Mouse (Mus musculus) Patski (cell line): ENCODE measurements around the gene Ulk1. TPM values are rescaled to one million over a fixed set of nuclear protein-coding genes. Genes with fewer than 3 reads are reported as not detected.
A peak's percentile ranks its signal among the peaks of the same experiment; 100 is the strongest.
"Not testable (repeated sequence)": the region's sequence is repeated elsewhere in the genome, so short reads cannot be mapped to it uniquely, and the experiment has no call there.

Experiments used
- ATAC-seq: fragments of 100-300 bp; one replicate; pipeline ENCODE4 v1.8.0; 2021
- CTCF ChIA-PET: fragments of 350-600 bp; sonication (Branson Sonifier 250); formaldehyde crosslinking; loops from one replicate; lab custom pipeline; 2022; ENCODE audit warnings: inconsistent platforms; lab: Charles Lee
- POLR2A ChIA-PET: fragments of 350-600 bp; sonication (Branson Sonifier 250); formaldehyde crosslinking; loops from one replicate; lab custom pipeline; 2022; ENCODE audit warnings: antibody characterized with exemption, inconsistent platforms; lab: Charles Lee
- DNase-seq: peaks from one replicate; pipeline ENCODE4 v3.0.0-alpha.2; 2011; ENCODE audit warnings: low read depth, low spot score
- H3K27me3 ChIP-seq: fragments of 371-371 bp; one replicate; pipeline ENCODE4 v1.5.1; 2021
- CTCF ChIP-seq: fragments of 100-300 bp; IDR thresholded peaks from one replicate; pipeline ENCODE4 v1.5.1; 2021
- in situ Hi-C: fragments of 300-500 bp; cut with MboI; formaldehyde crosslinking; loops from 3 replicates; pipeline ENCODE4 v1.11.1; 2018; ENCODE audit warnings: low pct_unique_long_range_greater_than_20kb, mixed read lengths
- polyA plus RNA-seq: library from polyadenylated mRNA; unstranded; gene quantifications from one replicate; pipeline ENCODE4 v1.2.3, GENCODE M21; 2021

Gene Ulk1
- 63.7 TPM for polyA plus RNA-seq

GRCm38 (mm10) chr5:110809667-110810325 is at the start of gene Ulk1:
Gene Ulk1 (minus strand): TSS chr5:110810097.
- ATAC-seq (peak; percentile 94), DNase-seq (peak; percentile 98)
- no peaks in the 10 kb centered on the region for H3K27me3 ChIP-seq
- ChIA-PET POLR2A (no interaction called here), CTCF (interaction anchor here (1.3 to 2.1 kb wide), 3 partner anchors 11 to 29 kb away, joined by 3 to 7 read pairs (median 5); no protein-coding TSS in a partner anchor)
- no peak for TF ChIP-seq CTCF
- in situ Hi-C loops, result no loop called here

- no peak for TF ChIP-seq CTCF
- ATAC-seq, result no peak
- in situ Hi-C loops, result no loop called here
- no peak for DNase-seq
- CTCF ChIA-PET, result no interaction called here
- POLR2A ChIA-PET, result no interaction called here
- no peaks in the 10 kb centered on the region for H3K27me3 ChIP-seq
These were observed 49.2 kb upstream of the Ulk1 start for GRCm38 (mm10) chr5:110859013-110859650.

DNA sequence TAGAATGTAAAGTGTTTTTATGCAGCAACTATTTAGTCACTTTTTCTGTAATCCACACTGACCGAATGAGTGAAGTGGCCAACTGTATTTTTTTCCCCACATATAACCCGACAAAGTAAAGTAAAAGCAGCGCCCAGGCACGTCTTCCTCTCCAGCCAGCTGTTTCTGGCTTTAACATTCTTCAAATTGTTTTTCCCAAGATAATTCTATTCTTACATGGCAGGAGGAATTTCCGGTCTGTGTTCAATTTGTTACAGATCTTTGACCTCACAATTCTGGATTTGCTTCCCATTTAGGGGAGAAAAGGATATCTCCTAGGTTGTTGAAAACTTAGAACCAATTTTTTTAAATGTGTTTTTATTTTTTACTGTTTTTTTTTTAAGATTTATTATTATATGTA is 47.2 kb upstream of the Ulk1 start:
- ATAC-seq (no peak), DNase-seq (no peak)
- ChIA-PET POLR2A (no interaction called here), CTCF (no interaction called here)
- H3K27me3 ChIP-seq, result no peaks in the 10 kb centered on the region
- no peak for TF ChIP-seq CTCF
- in situ Hi-C loops, result no loop called here

GRCm38 (mm10) chr5:110852990-110853389 is 43.1 kb upstream of the Ulk1 start:
- ATAC-seq (no peak), DNase-seq (no peak)
- H3K27me3 ChIP-seq, result no peaks in the 10 kb centered on the region
- ChIA-PET POLR2A (no interaction called here), CTCF (no interaction called here)
- peak; percentile 66 for TF ChIP-seq CTCF
- in situ Hi-C loops, result no loop called here

GRCm38 (mm10) chr5:110841046-110841862 is 31.4 kb upstream of the Ulk1 start:
- DNase-seq (no peak), ATAC-seq (no peak)
- CTCF ChIA-PET, result interaction anchor here (0.8 to 1.9 kb wide), 12 partner anchors 9 to 500 kb away, joined by 3 to 8 read pairs (median 3); no protein-coding TSS in a partner anchor
- peak; percentile 40 for TF ChIP-seq CTCF
- in situ Hi-C loops, result loop anchor here (5.0 kb wide), 2 partner anchors 59 to 426 kb away; partner anchors contain the start of gene Pus1
- H3K27me3 ChIP-seq, result no peaks in the 10 kb centered on the region
- POLR2A ChIA-PET, result no interaction called here

- CTCF ChIA-PET, result interaction anchor here (0.8 to 1.9 kb wide), 11 partner anchors 10 to 501 kb away, joined by 3 to 8 read pairs (median 3); no protein-coding TSS in a partner anchor
- peak; percentile 86 for TF ChIP-seq CTCF
These were observed 30.6 kb upstream of the Ulk1 start for GRCm38 (mm10) chr5:110840465-110840864.

DNA sequence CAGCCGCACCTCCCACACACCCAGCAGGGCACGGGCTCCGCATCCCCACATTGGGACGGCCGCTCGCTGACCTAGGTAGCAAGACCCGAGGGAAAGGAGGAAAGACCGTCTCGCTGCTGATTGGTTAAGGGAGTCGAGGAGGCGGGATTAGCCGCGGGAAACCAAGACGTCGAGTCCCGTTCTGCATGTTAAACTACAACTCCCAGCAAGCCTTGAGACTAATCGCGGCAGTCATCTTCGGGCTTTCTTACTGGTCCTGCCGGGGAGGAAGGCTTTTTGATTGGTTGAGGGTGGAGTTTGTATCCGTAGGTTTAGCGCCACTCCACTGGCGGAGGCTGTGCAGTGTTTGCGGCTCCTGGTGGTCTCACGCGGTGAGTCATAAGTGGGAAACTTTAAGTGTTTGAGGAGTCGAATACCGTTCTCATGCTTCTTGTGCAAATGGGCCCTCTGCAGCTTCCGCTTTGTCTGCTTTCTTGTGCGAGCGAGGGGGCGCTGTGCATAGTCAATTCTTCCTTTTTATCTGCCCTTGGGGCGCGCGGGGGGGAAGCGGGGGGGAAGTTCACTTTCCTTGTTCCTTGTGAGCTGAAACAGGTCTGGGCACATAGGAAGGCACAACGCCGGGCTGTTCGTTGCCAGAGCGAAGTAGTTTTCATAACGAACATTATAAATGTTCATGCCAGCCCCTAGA is 29.9 kb upstream of the Ulk1 start, which contains the start of the genes Hscb and Chek2:
Hscb (minus strand) TSS at position 100 of the 688 bp plus-strand sequence.
Chek2 (plus strand) TSS at position 302 of the 688 bp plus-strand sequence.
- POLR2A ChIA-PET, result interaction anchor here (0.6 to 0.7 kb wide), 3 partner anchors 93 to 260 kb away, joined by 4 to 5 read pairs (median 5); no protein-coding TSS in a partner anchor
- H3K27me3 ChIP-seq, result no peaks in the 10 kb centered on the region
- peak; percentile 69 for TF ChIP-seq CTCF
- ATAC-seq (peak; percentile 98), DNase-seq (peak; percentile 98)
- in situ Hi-C loops, result loop anchor here (5.0 kb wide), 2 partner anchors 58 to 427 kb away; partner anchors contain the start of gene Pus1
- CTCF ChIA-PET, result interaction anchor here (1.1 to 1.9 kb wide), 5 partner anchors 11 to 434 kb away, joined by 3 to 8 read pairs (median 3); no protein-coding TSS in a partner anchor

More at GRCm38 (mm10) chr5:110840465-110840864, 30.6 kb upstream of the Ulk1 start:
- no peaks in the 10 kb centered on the region for H3K27me3 ChIP-seq
- in situ Hi-C loops, result loop anchor here (5.0 kb wide), 2 partner anchors 58 to 427 kb away; partner anchors contain the start of gene Pus1
- DNase-seq, result no peak
- POLR2A ChIA-PET, result interaction anchor here (0.6 kb wide), 1 partner anchor 259 kb away, joined by 5 read pairs; no protein-coding TSS in a partner anchor
- no peak for ATAC-seq

GRCm38 (mm10) chr5:110839038-110839677 is 29.3 kb upstream of the Ulk1 start:
- peak; percentile 18 for ATAC-seq
- CTCF ChIA-PET, result interaction anchor here (1.0 to 1.9 kb wide), 2 partner anchors 11 to 29 kb away, joined by 3 to 8 read pairs; partner anchors contain the start of gene Ulk1
- POLR2A ChIA-PET, result interaction anchor here (0.6 to 0.7 kb wide), 2 partner anchors 94 to 128 kb away, joined by 4 to 5 read pairs; no protein-coding TSS in a partner anchor
- TF ChIP-seq CTCF, result no peak
- H3K27me3 ChIP-seq, result no peaks in the 10 kb centered on the region
- DNase-seq, result no peak
- in situ Hi-C loops, result no loop called here

- DNase-seq, H3K27me3 ChIP-seq, POLR2A ChIA-PET, ATAC-seq, in situ Hi-C loops, CTCF ChIA-PET: not testable (repeated sequence)
These were observed 28.1 kb upstream of the Ulk1 start for GRCm38 (mm10) chr5:110838016-110838415.
